Mouse (Mus musculus): ENCODE data around the gene Clec2g.

GRCm38 (mm10) chr6:129013762-129014276, 79.6 kb downstream of the Clec2g start:
- TF ChIP-seq MAX (IDR thresholded peaks at IDR 0.05; ENCODE audit: low read length) (no peak), POLR2A (IDR thresholded peaks at IDR 0.05; ENCODE audit: low read depth, low read length) (no peak; the same call in 1 of the 2 replicates), CTCF (conservative IDR thresholded peaks at IDR 0.05 in 1 of 2, IDR thresholded peaks at IDR 0.05 in 1 of 2; ENCODE audit: low read depth in 2 of 2, low read length in 2 of 2) (no peak), E2F4 (IDR thresholded peaks at IDR 0.05; ENCODE audit: insufficient replicate concordance, low read depth, low read length) (no peak), IRF4 (IDR thresholded peaks at IDR 0.05; ENCODE audit: low read depth, low read length) (0 out of 2 replicates have a peak, but pooled peaks have one; percentile 49), TCF12 (IDR thresholded peaks at IDR 0.05; ENCODE audit: low read depth, low read length) (peak; percentile 25; the same call in 1 of the 2 replicates), CHD2 (IDR thresholded peaks at IDR 0.05; ENCODE audit: low read length) (no peak), TBP (conservative IDR thresholded peaks at IDR 0.05; ENCODE audit: low read depth, low read length) (peak; percentile 76; the same call in 1 of the 2 replicates), BHLHE40 (IDR thresholded peaks at IDR 0.05; ENCODE audit: low read depth, low read length) (peak; percentile 71), EP300 (IDR thresholded peaks at IDR 0.05; ENCODE audit: low read length) (peak; percentile 40; the same call in 1 of the 2 replicates)

Measured in CH12.LX (cell line).